Mouse (Mus musculus): ENCODE measurements around the gene Rab40b.

The Rab40b gene

DNA sequence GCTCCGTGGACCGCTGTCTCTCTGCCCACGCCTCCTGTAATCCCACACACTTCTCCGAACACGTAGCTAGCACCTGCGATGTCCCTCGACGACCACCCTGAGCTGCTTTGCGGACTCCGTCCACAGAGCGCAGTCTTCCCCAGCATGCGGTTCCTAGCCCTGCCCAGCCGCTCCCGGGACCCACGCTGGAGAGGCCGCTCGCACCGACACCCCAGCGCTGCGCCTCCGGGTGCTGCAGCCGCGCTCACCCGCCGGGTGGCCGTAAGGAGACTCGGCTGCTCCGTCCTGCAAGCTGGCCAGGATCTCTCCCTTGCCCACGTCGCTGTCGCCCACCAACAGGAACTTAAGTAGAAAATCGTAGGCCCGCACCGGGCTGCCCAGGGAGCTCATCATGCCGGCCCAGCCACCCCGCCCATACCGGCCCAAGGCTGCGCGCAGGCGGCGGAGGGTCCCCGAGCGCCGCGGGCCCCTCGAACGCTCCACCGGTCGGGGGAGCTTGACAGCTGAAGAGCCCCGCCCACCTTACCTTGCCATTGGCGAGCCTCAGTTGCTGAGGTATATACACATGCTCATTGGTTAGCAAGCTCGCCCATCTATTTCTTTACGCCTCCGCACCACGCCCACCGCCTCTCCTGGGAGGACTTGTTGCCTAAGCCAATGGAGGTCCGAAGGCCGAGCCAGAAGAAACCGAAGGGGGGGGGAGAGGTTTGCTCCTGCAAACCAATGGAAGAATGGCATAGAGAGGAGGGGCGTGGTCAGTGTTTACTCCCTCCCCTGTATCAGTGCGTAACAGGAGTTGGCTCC is at the start of gene Rab40b:
Gene Rab40b (minus strand): TSS at position 502 of the 804 bp plus-strand sequence.
- DNase-seq (ENCODE audit: low spot score): peak; percentile 13

DNA sequence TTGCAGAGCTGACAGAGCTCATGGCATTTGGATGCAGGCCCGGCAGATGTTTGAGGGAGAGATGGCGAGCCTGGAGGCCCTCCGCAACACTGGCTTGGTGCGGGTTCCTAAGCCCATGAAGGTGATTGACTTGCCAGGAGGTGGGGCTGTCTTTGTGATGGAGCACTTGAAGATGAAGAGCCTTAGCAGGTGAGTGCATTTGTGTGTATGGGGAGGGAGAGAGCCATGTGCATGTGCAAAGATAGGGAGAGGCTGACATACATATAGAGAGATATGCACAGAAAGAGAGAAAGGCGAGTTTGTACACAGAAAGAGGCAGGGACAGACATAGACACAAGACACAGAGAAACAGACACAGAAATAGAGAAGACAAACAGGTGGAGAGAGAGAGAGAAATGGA is 49.2 kb upstream of the Rab40b start:
- no peak for DNase-seq (ENCODE audit: low spot score)

DNA sequence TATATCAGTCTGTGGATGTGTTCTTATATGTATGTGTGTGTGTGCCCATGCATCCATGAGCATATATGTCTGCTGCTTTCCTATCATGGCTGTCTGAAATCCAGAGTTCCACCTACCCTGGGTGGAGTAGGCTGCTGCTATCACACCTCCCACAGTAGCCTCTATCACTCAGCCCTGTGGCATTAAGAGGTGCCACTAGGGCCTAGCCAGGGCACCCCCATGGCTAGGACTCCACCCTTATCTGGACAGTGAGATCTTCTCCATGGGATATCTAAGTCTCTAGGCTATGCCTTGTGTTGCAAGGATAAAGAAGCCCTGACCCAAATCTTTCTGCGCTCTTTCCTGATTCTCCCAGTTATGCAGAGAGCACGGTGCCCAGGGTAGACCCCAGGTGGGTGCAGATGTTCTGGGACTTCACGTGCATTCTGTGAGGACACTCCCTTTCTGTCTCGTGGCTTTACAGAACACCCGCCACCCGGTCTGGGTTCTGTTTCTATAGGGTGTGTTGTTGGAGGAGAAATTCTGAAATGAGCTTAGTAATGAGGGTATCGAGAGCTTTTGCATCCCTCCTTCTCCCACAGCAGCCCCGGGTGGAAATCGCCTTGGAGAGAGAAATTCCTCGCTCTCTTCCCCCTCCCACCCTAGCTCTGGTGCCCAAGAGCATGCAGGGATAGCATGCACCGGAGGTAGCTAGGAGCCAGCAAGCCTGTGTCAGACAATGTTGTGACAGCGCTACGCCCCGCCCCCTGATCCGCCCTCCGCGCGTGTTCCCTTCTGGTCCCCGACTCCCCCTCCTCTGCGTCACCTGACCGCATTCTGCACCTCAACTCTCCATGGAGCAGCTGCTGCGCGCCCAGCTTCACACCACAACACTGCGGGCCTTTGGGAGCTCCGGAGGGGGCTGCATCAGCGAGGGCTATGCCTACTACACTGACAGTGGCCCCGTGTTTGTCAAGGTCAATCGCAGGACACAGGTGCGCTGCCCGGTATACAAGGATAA is 46.4 kb upstream of the Rab40b start, which contains the start of gene Fn3k:
Gene Fn3k (plus strand): TSS at position 758 of the 1,000 bp plus-strand sequence.
- DNase-seq (ENCODE audit: low spot score): peak; percentile 93

DNA sequence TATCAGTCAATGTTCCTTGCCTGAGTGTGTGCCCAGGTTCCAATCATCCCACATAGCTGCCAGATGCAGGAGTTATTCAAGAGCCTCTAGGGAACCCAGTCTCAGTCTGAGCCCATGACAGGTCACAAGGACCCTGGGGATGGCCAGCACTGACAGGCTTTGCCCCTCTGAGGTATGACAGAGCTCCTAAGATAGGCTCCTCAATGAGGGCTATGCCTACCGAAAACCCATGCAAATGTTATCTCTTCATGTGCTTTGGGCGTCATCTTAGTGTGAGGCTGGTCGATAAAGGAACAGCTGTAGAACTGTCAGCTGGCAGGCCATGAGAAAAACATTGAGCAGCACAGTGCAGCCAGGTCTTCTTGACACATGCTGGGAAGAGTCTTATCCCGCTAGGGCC is 45.3 kb upstream of the Rab40b start:
- DNase-seq (ENCODE audit: low spot score): no peak

DNA sequence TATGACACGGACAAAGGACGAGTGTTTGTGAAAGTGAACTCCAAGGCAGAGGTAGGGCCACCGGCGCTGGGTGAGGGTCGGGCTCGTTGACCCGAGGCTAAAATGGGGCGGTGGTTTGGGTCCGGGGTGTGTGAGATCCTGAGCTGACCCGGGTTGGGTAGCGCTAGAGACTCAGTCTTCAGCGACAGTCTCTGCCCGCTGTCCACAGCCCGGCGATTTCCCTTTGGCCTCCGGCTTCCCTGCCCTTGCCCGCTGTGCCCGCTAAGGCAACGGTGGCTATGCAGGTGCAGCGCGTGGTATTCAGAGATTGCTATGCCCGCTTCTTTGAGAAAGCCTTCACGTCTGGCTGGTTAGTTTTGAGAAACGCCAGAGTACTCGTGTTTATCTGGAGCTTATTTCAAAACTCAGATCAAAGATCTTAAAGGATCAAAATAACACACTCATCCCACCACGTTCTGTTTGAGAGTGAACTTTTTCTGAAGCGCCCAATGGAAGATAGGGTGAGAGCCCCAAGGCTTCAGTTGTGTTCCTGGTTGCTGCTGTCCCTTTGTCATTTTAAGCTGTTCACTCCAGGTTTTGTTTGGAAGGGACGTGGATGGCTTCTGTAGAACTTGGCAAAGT is 33.6 kb upstream of the Rab40b start:
- no peak for DNase-seq (ENCODE audit: low spot score)

DNA sequence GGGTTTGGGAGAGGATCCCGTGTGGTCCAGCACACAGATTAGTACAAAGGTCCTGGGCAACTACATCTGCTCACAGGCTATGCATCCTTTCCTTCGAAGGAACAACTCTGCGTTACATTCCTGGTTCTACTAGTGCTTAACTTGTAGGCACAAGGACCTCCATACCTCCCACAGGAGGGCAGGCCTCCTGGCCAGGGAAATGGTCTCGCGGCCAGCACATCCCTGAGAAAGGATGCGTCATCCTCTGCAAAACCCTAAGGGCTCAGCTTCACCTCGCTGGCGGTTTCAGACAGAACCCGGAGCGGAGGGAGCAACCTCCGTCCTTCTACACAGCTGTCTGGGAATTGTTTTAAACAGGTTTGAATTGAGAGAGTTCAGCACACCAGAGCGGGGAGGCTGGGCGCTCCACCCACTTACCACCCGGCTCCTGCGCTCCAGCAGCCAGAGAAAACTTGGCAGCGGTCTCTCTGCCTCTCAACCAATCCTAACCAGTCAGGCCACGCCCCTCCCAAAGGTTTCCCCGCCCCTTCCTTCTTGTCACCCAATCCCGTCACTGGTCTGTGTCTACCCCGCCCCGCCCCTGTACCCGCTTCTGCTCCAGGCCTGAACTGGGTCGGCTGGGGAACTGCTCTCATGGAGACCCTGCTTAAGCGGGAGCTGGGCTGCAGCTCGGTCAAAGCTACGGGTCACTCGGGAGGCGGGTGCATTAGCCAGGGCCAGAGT is 32.9 kb upstream of the Rab40b start, which contains the start of gene Fn3krp:
Gene Fn3krp (plus strand): TSS at position 572 of the 723 bp plus-strand sequence.
- peak; percentile 97 for DNase-seq (ENCODE audit: low spot score)

DNA sequence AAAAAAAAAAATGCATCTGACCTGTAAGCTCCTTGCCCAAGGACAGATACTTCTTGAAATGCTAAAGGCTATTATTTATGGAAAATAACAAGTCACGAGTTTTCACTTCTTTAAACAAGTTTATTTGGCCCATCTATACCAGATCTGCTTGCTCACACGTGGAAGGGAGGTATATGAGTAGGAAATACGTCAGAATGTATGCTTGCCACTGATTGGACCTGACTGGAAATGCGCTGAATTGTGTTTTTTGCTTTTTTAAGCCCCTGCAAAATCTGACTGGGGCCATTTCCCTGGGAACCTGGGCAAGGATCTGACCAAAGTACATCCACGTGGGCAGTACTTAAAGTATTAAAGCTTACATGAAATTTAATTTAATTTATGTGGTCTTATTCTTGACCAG is 32.3 kb upstream of the Rab40b start:
- no peak for DNase-seq (ENCODE audit: low spot score)

DNA sequence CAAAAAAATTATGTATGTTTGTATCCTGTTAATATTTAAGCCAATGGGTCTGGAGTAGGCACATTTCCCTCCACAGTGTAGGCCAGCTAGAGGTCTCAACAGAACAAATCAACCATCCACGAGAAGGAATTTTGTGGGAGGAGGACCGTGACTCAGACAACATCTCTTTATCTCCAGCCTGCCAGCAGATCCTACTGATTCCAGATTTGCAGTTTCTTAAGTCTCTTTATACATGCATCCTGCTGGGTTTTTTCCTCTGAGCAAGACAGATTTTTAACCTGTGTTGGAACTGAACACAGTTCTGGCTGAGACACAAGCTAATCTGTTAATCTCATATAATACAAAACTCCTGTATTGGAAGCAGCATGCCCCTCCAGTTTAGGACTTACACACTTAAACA is 30.9 kb upstream of the Rab40b start:
- no peak for DNase-seq (ENCODE audit: low spot score)

DNA sequence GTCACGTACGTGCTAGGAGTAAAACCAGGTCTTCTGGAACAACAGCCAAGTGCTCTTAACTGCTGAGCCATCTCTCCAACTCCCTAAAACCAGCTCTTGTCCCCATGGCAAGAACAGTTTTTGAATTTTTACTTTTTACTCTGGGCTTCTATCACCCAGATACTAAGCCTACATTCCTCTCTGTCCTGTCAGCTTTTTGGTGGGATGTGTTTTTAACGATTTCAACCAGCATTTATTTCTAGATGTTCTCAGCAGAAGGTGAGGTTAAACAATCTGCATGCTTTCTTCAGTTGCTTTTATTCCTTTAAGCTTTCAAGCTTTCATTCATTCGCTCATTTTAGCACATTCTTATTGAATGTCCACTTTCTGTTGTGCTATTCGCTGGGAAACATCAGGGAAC is 29.9 kb upstream of the Rab40b start:
- DNase-seq (ENCODE audit: low spot score): no peak

DNA sequence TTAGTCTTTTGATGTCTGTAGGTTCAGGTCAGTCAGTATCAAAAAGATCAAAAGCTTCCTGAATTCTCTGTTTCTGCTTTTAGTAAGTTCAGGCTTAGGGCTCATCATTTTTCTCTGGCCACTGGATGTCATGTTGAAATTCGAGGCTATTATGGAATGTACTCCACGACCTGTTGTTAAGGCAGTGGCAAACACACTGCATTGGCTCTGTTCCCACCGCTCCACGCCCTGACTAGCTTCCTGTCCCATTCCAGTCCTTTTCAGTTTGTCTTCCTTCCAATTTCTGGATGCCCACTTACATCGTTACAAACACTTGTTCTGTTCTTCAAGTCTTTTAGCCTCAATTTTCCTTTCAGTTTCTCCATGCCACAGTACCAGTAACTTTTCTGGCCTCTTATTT is 27.3 kb upstream of the Rab40b start:
- no peak for DNase-seq (ENCODE audit: low spot score)

DNA sequence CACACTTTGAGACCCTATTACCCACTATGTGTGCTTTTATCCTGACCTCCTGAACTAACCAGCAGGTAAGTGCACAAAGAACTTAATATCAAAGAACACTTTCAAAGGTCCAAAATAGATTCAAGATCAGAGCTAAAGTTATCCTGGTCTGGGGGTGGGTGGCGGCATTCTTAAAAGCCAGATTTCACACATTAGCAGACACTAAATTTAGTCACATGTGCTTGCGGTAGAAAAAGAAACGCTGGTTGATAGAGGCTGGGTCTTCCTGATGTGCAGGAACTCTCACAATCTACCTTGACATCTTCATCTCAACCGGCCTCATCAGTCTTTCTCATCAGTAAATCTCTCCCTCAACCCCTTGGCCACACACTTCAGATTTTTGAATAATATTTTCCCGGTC is 26.7 kb upstream of the Rab40b start:
- DNase-seq (ENCODE audit: low spot score): no peak

DNA sequence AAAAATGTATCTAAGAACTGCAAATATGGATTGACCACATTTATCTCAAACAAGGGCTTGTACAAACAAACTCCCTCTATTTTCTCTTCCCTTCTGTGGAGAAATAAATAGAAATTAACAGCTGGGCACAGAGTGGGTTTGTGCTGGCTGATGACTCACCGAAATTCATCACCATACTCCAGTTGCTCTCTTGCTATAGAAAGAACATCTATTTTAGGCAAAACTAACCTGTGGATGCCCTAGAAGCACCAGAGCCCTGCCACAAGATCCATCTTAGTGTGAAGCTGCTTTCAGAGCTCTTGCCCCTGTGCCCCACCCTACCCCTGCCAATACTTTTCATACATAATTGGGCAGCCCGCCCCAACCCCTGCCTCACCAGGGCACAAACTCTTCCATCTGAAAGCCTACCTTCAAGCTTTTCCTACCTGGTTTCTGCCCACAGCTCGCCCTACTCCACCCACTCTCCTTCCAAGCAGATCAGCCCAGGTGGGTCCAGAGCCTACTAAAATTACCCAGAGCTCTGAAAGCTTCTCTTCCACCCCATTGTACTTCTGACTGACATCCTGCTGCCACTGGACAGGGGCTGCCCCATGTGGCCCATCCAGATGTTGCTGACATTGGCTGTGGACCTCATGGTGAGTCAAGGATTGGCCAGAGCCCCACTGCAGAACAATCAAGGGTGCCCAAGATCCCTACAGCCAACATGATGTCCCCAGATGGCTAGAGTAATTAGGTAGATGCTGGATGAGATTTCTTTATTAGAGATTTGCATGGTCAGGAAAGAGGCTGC is 19.5 kb upstream of the Rab40b start:
- no peak for DNase-seq (ENCODE audit: low spot score)

DNA sequence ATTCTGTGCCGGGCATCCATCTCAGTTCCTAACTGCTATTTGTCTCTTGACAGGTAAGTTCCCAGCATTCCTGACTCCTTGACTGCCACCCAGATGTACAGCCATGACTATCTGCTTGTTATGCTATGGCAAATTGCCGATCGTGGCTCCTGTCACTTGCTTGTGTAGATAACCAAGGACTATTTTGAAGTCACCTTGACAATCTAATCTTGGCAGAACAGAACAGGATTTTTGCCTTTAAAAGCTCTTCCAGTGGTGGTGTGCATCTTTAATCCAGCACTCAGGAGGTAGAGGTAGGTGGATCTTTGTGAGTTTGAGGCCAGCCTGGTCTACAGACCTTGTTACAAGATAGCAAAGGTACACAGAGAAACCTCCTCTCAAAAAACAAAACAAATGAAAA is 4.4 kb upstream of the Rab40b start:
- no peak for DNase-seq (ENCODE audit: low spot score)

DNA sequence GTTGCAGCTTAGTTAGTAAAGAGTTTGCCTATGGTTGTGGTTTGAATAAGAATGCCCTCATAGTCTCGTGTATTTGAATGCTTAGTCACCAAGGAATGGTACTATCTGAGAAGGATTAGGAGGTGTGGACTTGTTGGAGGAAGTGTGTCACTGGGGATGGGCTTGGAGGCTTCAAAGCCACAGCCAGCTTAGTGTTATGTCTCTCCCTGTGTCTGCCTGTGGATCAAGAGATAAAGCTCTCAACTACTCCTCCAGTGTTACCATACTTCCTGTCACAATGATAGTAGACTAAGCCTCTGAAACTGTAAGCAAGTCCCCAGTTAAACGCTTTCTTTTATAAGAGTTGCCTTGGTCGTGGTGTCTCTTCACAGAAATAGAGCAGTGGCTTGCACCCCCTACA is 2.7 kb upstream of the Rab40b start:
- no peak for DNase-seq (ENCODE audit: low spot score)

DNA sequence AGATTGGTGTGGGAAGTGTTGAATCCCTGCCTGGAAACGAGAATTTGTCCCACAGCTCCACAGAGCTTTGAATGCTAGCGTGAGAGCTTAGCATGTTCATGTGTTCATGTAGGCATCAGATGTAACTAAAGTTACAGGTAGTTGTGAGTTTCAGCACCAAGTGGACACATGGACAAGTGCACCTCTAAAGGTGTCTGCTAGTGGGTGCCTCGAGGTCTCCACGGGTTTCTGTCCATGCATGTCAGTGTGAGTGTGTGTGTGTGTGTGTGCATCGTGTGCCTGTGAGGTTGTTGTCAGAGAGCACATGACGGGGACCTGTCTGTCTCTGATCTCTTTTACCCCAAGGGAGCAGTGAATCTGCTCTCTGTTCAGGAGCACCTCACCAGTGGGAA is 499 bp upstream of the Rab40b start:
- DNase-seq (ENCODE audit: low spot score): no peak

DNA sequence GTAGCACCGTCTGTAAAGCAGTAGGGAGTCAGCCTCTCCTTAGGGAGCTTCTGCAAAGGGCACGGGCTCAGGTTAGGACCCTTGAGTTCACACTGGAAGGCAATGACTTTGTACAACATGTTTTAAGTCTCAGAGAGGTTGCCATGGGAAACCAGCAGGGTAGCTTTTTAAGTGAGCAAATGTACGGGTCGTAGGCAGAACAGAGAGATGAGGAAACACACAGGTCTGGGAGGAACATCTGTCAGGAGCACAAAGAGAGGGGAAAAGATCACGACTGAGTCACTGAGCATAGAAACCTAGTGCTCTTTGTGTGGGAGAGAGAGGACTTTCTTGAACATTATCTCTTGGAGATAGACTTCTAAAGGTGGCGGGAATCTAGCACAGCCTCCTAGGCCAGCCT is 7.8 kb downstream of the Rab40b start:
- DNase-seq (ENCODE audit: low spot score): no peak

DNA sequence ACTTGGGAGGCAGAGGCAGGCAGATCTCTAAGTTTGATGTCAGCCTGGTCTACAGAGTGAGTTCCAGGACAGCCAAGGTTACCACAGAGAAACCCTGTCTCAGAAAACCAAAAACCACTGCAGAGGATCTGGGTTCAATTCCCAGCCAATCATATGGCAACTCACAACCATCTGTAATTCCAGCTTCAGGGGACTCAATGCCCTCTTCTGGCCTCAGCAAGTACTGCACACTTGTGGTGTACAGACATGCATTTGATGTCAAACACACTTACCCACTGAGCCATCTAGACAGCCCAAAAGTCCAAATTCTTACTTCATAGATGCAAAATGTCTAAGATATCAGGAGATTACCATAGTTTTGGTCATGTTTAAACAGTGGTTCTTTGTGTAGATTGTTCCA is 9.4 kb downstream of the Rab40b start:
- DNase-seq (ENCODE audit: low spot score): no peak

DNA sequence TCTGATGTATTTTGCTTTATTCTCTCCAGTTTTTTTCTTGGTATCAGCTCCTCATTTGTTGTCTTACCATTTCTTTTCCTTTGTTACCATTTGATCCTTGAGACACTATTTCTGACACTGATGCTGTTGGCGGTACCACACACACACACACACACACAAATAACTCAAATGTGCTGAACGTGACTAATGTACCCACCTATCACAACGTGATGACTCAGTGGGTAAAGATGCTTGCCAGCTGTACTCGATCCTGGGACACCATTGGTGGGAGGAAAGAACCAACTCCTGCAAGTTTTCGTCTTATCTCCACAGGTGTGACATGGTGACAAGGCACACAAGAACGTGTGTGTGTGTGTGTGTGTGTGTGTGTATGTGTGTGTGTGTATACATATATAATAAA is 14.7 kb downstream of the Rab40b start:
- no peak for DNase-seq (ENCODE audit: low spot score)

DNA sequence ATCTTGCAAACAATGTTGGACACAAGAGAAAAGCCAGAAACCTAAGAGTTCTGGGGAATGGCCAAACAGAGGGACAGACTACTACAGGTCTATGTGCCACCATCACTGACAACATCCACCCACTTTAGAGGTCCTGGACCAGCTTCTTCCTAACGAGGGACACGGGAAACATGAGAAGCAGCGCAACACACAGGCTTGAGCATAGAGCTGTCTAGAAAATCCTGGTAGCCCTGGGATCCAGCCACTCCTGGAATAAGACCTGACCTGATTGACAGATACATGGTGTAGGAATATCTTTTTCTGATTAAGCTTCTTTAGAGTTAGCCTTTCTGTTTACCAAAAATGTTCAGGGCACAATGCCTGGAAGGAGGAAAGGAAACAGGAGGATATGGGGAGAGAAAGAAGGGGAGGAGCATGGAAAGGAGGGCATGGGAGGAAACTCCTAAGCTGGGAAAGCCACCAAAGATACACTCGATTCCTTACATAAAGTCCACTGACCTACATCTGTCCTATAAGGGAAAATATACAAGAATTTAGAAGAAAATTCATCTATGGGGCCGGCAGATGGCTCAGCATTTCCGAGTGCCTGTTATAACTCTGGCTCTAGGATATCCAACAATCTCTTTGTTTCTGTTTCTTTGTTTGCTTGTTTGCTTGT is 17.6 kb downstream of the Rab40b start:
- DNase-seq (ENCODE audit: low spot score): no peak

DNA sequence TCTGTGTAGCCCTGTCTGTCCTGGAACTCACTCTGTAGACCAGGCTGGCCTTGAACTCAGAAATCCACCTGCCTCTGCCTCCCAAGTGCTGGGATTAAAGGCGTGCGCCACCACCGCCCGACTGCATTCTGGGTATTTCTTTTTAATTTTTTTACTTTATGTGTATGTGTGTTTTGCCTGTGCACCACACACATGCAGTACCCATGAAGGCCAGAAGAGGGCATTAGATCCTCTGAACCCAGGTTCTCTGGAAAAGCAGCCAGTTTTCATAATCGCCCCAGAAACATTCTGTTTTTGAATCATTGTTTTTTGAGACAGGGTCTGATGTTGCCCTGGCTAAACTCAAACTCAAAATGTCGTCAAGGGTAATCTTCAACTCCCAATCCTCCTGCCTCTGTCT is 18.4 kb downstream of the Rab40b start:
- DNase-seq (ENCODE audit: low spot score): peak; percentile 30
